Mouse (Mus musculus) heart, postnatal 25 days (tissue): ENCODE results near the gene F830045P16Rik. TPM values are rescaled to one million over a fixed set of nuclear protein-coding genes. Genes with fewer than 3 reads are reported as not detected.

Source experiments
- DNase-seq: peaks from one replicate; pipeline ENCODE4 v3.0.0; 2022; ENCODE audit warnings: low spot score
- intact Hi-C: fragments of 180-260 bp; cut with DNase I; formaldehyde crosslinking; loops from one replicate; pipeline ENCODE4 v1.15.1; 2025
- total RNA-seq, 2 experiments: library from RNA; stranded (reverse); gene quantifications; 2 replicates each; pipeline ENCODE4 v1.2.3; 2021

Gene F830045P16Rik
- total RNA-seq, 2 experiments from 2014 or later = not detected

DNA sequence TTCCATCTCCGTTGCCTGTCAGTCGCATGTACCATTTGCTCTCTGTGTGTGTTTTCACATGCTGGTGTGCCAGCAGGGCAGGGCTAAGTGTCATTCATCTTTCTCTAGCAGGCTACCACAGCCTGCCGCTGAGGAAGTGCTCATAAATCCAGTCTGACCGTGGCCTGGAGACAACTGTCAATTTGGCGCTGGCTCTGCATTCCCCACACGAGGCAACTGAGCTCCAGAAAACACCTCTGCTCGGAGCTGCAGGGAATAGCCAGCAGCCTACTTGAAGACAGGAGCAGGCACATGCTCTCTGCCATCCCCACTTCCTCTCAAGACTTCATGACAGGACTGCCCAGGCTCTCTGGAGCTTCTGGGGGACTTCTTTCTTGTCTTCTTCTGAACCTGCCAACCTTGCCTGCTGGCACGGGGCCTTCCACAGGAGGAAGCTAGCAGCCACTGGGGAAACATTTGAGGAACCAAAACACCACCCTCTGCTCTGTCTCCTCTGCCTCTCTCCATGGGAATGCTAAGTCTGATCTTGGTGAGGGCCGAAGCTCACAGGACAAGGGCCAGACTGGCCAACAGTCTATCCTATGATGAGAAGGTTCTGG, 13.2 kb upstream of the F830045P16Rik start:
- DNase-seq = no peak
- intact Hi-C loops = no loop called here

- no peak for DNase-seq
- intact Hi-C loops = no loop called here
Observed at GRCm38 (mm10) chr2:129546772-129547171, 10.4 kb upstream of the F830045P16Rik start.

DNA sequence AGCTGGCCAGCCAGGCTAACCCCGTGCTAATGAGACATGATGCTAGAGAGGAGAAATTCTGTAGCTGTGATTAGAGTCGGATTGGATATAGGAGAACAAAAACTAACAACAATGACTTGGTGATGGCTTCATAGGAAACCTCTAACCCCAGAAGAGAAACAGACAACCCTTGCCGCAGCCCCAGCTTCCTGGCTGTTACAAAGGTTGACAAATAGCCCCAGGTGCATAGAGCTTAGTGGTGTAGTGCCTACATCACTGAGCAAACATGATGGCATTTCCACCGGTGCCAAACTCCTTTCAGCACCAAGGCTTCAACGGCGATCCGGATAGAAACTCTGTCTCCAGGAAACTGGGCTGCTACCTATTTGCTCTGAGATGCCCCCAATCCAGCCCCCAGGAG, 9.2 kb upstream of the F830045P16Rik start:
- intact Hi-C loops = no loop called here
- no peak for DNase-seq

DNA sequence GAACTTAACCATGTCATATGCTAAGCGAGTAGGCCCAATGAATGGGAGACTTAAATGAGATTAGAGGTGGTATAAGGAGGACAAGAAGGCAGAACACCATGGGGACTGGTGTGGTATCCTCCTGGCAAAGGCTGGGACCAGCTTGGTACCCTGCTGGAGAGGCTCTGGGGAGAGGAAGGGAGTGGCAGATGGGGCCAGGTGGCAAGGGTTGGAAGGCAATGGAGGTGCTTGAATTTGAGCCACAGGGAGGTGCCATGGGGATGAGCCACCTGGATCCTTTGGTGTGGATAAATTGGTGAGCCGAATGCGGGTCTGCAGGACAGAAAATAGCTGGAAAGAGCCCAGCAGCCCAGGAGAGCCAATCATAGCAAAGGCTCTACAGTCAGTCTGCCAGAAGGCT, 8.5 kb upstream of the F830045P16Rik start:
- intact Hi-C loops = loop anchor here (5.0 kb wide), 1 partner anchor 42 kb away; no protein-coding TSS in a partner anchor

GRCm38 (mm10) chr2:129544448-129544847, 8.0 kb upstream of the F830045P16Rik start:
- no peak for DNase-seq
- intact Hi-C loops = loop anchor here (5.0 kb wide), 1 partner anchor 43 kb away; no protein-coding TSS in a partner anchor

More for the DNA sequence above, 8.5 kb upstream of the F830045P16Rik start:
- no peak for DNase-seq

- intact Hi-C loops = loop anchor here (5.0 kb wide), 1 partner anchor 47 kb away; no protein-coding TSS in a partner anchor
- no peak for DNase-seq
Observed at GRCm38 (mm10) chr2:129540036-129540435, 3.6 kb upstream of the F830045P16Rik start.

- no peak for DNase-seq
- intact Hi-C loops = loop anchor here (2.0 kb wide), 1 partner anchor 36 kb away; no protein-coding TSS in a partner anchor
Observed at GRCm38 (mm10) chr2:129539175-129539574, 2.8 kb upstream of the F830045P16Rik start.

DNA sequence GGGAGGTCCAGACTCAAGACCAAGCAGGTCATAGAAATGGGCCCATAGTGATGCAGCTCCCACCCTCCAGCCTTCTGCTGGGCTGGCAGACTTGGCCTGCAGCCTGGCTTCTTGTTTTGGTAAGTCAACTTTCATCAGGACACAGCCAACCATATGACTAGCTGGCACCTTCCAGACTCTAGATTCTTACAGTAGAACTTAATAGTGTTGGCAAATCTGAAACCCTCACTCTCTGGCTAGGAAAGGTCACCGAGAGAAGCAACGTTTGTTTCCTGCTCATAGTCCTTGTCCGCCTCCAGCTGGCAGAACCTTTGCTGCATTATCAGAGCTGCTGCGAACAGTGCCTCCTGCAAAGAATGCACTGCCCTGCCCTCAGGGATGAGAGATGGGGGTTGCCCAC, 1.5 kb upstream of the F830045P16Rik start:
- intact Hi-C loops = loop anchor here (2.0 kb wide), 1 partner anchor 35 kb away; no protein-coding TSS in a partner anchor
- no peak for DNase-seq

DNA sequence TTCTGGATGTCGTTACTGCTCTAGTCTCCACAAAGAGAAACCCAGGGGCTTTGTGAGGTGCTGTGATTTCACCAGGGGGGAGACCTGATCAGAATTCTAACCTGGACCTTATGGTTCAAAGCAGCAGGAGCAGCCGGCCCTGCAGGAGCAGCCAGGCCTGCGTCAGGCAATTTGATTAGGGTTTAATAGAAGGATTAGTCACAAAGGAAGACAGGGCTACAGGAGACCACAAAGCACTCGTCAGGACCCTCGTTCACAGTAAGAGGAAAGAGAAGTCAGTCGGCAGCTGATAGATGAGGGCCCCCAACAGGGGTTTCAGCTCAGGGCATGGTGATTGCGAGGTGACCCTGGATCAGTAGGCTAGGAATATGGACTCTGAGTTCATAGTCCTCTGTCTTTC, 958 bp upstream of the F830045P16Rik start:
- intact Hi-C loops = no loop called here
- DNase-seq = no peak

DNA sequence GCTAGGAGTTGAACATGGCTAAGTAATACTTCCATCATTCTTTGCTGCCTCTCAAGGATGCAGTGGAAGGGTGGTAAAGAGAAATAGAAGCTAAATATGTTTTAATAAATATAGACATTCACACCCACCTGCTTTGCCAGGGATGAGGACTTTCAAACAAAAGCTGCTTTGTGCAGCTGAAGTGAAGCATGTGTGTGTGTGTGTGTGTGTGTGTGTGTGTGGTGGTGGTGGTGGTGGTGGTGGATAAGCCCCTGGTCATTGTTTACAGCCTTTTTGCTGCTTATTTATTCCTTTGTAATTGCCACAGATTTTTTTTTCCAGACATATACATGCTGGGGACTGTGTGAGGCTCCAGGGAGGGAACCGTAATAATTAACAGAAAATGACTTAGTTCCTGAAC, 524 bp upstream of the F830045P16Rik start:
- intact Hi-C loops = no loop called here
- no peak for DNase-seq

- intact Hi-C loops = no loop called here
- DNase-seq = no peak
Observed at GRCm38 (mm10) chr2:129534886-129535591, 1.4 kb downstream of the F830045P16Rik start.

DNA sequence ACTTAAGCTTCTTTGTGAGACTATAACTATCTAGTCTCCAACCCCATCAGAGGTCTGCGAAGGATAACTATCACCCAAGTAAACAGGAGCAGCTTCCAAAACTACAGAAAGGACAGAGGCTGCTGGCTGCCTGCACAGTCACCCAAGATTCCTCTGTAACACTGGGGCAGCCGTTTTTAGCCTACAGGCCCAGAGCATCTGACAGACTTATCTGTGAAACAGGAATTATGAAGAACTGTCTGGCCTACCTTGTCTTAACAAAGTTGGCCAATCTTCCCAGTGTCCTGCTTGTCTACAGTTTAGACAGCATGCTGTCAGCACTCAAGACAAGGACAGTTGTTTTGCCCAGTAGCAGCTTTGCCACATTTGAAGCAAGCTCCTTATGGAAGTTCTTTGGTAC, 4.5 kb downstream of the F830045P16Rik start:
- intact Hi-C loops = no loop called here
- no peak for DNase-seq

GRCm38 (mm10) chr2:129531102-129531501, 5.3 kb downstream of the F830045P16Rik start:
- intact Hi-C loops = no loop called here

GRCm38 (mm10) chr2:129529297-129530209, 6.8 kb downstream of the F830045P16Rik start:
- intact Hi-C loops = loop anchor here (5.0 kb wide), 1 partner anchor 73 kb away; no protein-coding TSS in a partner anchor
- DNase-seq = peak; percentile 57

More at GRCm38 (mm10) chr2:129531102-129531501, 5.3 kb downstream of the F830045P16Rik start:
- DNase-seq = no peak

DNA sequence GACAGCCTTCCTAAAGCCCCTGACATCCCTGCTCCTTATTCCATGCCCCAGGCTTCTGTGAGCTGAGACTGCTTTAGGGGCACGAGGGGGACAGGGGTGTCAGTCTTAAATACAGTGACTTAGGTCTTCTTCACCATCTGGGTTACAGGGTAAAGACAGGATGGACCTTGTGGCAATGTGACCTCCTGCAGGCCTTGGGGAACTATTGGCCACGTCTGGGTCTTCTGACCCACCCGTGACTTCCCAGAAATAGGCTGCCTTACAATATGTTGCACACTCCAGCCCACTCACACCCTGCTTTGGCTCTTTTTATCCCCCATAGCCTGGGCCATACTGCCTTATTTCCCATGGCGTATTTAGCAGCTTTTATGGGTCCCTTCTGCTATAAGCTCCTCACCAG, 8.5 kb downstream of the F830045P16Rik start:
- intact Hi-C loops = loop anchor here (5.0 kb wide), 1 partner anchor 74 kb away; no protein-coding TSS in a partner anchor
- DNase-seq = no peak

GRCm38 (mm10) chr2:129526322-129526721, 10.1 kb downstream of the F830045P16Rik start:
- intact Hi-C loops = loop anchor here (5.0 kb wide), 1 partner anchor 76 kb away; no protein-coding TSS in a partner anchor
- DNase-seq = no peak

- intact Hi-C loops = loop anchor here (5.0 kb wide), 1 partner anchor 77 kb away; no protein-coding TSS in a partner anchor
- no peak for DNase-seq
Observed at GRCm38 (mm10) chr2:129525644-129526043, 10.8 kb downstream of the F830045P16Rik start.

DNA sequence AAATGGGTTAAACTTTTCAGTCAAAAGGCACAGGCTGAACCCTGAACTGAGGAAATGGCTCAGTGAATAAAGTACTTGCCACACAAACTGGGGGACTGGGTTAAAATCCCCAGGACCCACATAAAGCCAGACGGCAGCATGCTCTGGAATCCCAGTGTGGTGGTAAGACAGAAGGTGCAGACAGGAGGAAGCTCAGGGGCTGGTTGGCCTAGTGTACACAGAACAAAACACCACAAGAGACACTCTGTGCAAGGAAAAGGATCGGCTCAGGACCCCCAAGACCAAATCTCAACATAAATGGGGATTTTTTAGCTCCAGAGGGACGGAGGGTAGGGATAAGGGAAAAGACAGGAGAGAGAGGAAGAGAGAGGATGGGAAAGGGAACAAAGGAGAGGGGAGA, 17.9 kb downstream of the F830045P16Rik start:
- intact Hi-C loops = no loop called here
- no peak for DNase-seq

DNA sequence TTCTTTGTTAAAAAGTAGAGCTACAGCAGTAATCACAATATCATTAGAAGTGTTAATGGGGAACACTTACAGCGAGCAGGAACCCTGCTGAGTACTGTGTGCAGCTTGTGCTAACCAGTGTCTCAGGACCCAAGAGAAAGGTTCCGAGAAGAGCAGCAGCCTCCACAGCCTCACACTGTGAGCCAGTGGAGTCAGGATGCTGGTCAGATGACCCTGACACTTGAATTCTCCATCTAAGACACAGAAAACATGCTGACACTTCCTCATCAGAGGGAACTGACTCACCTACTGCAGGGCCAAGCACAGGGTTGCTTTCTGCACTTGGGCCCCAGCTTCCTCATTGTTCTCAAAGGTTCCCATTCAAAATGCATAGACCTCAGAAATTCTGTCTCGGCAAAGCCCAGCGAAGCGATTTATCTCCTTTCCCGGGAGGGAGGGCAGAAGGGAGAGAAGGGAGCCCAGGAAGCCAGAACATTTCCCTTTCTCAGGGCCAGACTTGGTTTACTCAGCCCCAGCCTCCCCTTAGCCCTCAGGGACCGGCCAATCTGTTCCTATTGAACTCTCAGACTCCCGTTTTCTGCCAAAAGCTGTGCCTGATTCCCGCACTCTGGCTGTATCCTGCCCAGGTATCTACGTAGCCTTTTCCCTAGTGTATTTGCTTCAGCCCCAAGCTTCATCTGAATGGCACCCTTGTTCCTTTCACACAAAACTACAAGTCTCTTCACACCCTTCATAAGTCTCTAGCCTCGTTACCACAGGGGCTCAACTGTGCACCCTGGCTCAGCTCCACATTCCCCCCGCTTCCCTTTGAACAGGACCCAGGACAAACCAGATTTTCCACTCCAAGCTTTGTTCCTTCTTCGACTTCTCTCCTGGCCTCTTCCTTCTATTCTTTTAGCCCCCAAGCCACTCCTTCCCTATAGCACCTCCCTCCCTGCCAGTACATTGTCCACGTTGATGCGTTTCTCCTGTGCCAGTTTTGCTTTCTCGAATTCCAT, 21.2 kb downstream of the F830045P16Rik start:
- DNase-seq = no peak
- intact Hi-C loops = no loop called here
